Mouse (Mus musculus) stomach, embryonic 14.5 days (tissue): ENCODE measurements around the gene Sgpp1. TPM values are rescaled to one million over a fixed set of nuclear protein-coding genes. Genes with fewer than 3 reads are reported as not detected.
A peak's percentile ranks its signal among the peaks of the same experiment; 100 is the strongest.

Source experiments
- ATAC-seq: fragments of 200-750 bp; cut with Nextera tagmentation; 2 replicates; pipeline ENCODE4 v1.8.0; 2017; ENCODE audit warnings: low read depth, moderate TSS enrichment; ENCODE audit not compliant: insufficient number of reproducible peaks, insufficient read depth, low FRiP score
- H3K27ac ChIP-seq: fragments of 300-500 bp; sonication (generic); 2 replicates; pipeline ENCODE4 v1.5.1; 2014; ENCODE audit warnings: mild to moderate bottlenecking, low read length, moderate library complexity, mixed read lengths
- H3K27me3 ChIP-seq: fragments of 300-500 bp; sonication (generic); 2 replicates; pipeline ENCODE4 v1.6.1; 2014; ENCODE audit warnings: low read length, control low read depth, mixed read lengths; ENCODE audit not compliant: control insufficient read depth, insufficient read depth
- H3K36me3 ChIP-seq: fragments of 300-500 bp; sonication (generic); 2 replicates; pipeline ENCODE4 v1.6.1; 2014; ENCODE audit warnings: mild to moderate bottlenecking, control low read depth, low read length, moderate library complexity, mixed read lengths; ENCODE audit not compliant: control insufficient read depth, insufficient read depth
- H3K4me1 ChIP-seq: fragments of 300-500 bp; sonication (generic); 2 replicates; pipeline ENCODE4 v1.6.1; 2014; ENCODE audit warnings: low read length, control low read depth, mixed read lengths; ENCODE audit not compliant: control insufficient read depth, insufficient read depth
- H3K4me2 ChIP-seq: fragments of 300-500 bp; sonication (generic); replicated peaks from 2 replicates; pipeline ENCODE4 v1.6.1; 2014; ENCODE audit warnings: low read depth, low read length, control low read depth
- H3K4me3 ChIP-seq: fragments of 300-500 bp; sonication (generic); 2 replicates; pipeline ENCODE4 v1.5.1; 2014; ENCODE audit warnings: low read depth, low read length, control low read depth
- H3K9ac ChIP-seq: fragments of 300-500 bp; sonication (generic); replicated peaks from 2 replicates; pipeline ENCODE4 v1.6.1; 2014; ENCODE audit warnings: low read depth, mild to moderate bottlenecking, control low read depth, low read length, moderate library complexity, mixed read lengths
- H3K9me3 ChIP-seq: fragments of 300-500 bp; sonication (generic); 2 replicates; pipeline ENCODE4 v1.6.1; 2016; ENCODE audit warnings: low read depth, low read length, control low read depth; ENCODE audit not compliant: control insufficient read depth
- WGBS: fragments of 180-500 bp; shearing (Covaris S2); extraction: QIAGEN DNeasy Blood & Tissue Kit; methylation state at CpG from one replicate; pipeline ENCODE4 v1.1.7; 2014; 5-methylcytosine and 5-hydroxymethylcytosine counted together
- polyA plus RNA-seq: library from polyadenylated mRNA; unstranded; fragments of >200 nt; fragmentation: Nextera tagmentation; extraction: Ambion mirVana; gene quantifications from 2 replicates; pipeline ENCODE4 v1.2.1, GENCODE M21; 2014

Sgpp1 gene
- polyA plus RNA-seq, 1 experiment from 2014 or later = 19.6 TPM

GRCm38 (mm10) chr12:75671759-75672315 is 63.7 kb downstream of the Sgpp1 start:
- Histone ChIP-seq H3K27me3 (no peaks in the 10 kb centered on the region), H3K4me1 (peaks cover 9% of the 10 kb centered on the region), H3K4me3 (no peak overlapping the region), H3K9ac (no peak overlapping the region), H3K27ac (no peak overlapping the region), H3K9me3 (no peaks in the 10 kb centered on the region), H3K4me2 (no peak overlapping the region), H3K36me3 (no peaks in the 10 kb centered on the region)
- no peak for ATAC-seq
- WGBS = 73% methylated on average over 3 of the region's 3 CpGs

DNA sequence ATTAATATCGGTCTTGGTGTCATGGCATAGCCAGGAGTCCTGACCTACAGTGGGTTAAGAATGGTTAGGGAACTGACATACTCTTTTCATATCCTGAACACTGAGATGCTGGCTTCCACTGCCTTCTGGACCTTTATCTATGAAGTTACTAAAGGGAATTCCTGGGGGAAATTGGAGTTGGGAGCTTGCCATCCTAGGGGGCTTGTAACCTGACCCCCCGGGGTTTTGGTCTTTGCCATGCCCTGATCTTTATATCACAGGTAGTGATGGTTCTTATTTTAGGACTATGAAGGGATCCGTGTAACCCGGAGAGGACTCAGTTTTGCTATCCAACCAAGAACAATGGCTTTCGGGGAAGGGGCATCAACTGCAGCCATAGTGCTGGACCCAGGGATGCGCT is 64.9 kb downstream of the Sgpp1 start:
- Histone ChIP-seq H3K4me3 (peak overlapping the region; percentile 62), H3K27me3 (no peaks in the 10 kb centered on the region), H3K27ac (no peak overlapping the region), H3K9ac (peak overlapping the region; percentile 22; the same call in 1 of the 2 replicates), H3K4me2 (peak overlapping the region; percentile 83), H3K36me3 (no peaks in the 10 kb centered on the region), H3K9me3 (no peaks in the 10 kb centered on the region), H3K4me1 (peaks cover 9% of the 10 kb centered on the region)
- ATAC-seq = no peak
- 87% methylated on average over 6 of the region's 6 CpGs for WGBS

DNA sequence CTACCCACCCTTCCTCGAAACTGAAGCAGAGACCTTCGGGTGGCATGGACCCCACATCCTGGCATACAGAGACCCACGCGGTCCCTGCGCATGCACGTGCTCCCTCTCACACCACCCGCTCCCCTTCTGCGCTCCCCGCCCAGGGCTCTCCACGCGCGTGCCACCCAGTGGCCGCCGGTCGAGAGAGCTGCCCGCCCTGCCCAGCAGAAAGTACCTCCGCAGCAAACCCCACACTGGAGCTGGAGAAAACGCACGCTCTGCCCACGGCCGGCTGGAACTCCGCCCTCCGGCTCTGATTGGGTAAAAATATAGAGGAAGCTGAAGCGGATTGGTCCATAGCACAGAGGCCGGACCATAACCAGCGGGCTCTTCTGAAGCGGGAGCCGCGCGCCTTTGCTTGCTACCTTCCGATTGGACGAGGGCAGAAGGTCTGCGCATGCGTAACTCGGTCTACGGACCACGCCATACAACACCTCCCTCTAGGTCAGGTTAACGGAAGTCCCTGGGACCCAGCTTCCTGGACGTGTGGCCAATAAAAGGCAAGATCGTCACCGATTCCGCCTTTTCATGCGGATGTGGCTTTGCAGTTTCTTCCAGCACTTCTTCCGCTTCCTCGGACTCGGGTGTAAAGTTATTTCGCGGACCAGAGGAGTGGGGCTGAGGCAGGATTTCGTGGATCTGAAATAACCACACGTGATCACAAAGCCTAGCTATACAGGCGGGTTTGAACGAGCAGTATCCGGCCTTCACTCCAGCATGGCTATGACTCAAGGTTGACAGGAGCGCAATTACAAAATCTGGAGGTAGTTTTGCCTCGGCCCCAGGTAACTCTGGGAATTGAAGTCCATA is 66.0 kb downstream of the Sgpp1 start, which contains the start of gene Wdr89:
Gene Wdr89, minus strand, starts transcription at position 280 of the 849 bp plus-strand sequence.
- peak within 1 kb of the TSS; percentile 83 for H3K4me2 ChIP-seq
- peak within 1 kb of the TSS; percentile 62 for H3K4me3 ChIP-seq
- WGBS = under 1% methylated on average over 55 of the region's 55 CpGs
- H3K9me3 ChIP-seq = no peaks in the 10 kb centered on the region
- peaks cover 9% of the 10 kb centered on the region for H3K4me1 ChIP-seq
- ATAC-seq = peak; percentile 99
- no peaks in the 10 kb centered on the region for H3K27me3 ChIP-seq
- H3K9ac ChIP-seq = peak within 1 kb of the TSS; percentile 56
- H3K36me3 ChIP-seq = no peaks in the 10 kb centered on the region
- peak within 1 kb of the TSS; percentile 81 for H3K27ac ChIP-seq

- peak; percentile 9 for ATAC-seq
- Histone ChIP-seq H3K9me3 (no peaks in the 10 kb centered on the region), H3K4me3 (peak overlapping the region; percentile 62), H3K27me3 (no peaks in the 10 kb centered on the region), H3K27ac (peak overlapping the region; percentile 78), H3K4me2 (peak overlapping the region; percentile 78), H3K36me3 (no peaks in the 10 kb centered on the region), H3K9ac (peak overlapping the region; percentile 56), H3K4me1 (peaks cover 9% of the 10 kb centered on the region)
- 2% methylated on average over 9 of the region's 9 CpGs for WGBS
Observed at GRCm38 (mm10) chr12:75668916-75669257, 66.6 kb downstream of the Sgpp1 start.

GRCm38 (mm10) chr12:75668221-75668620 is 67.3 kb downstream of the Sgpp1 start:
- Histone ChIP-seq H3K36me3 (no peaks in the 10 kb centered on the region), H3K4me2 (peak overlapping the region; percentile 78; the same call in 1 of the 2 replicates), H3K27ac (no peak overlapping the region), H3K9me3 (no peaks in the 10 kb centered on the region), H3K4me3 (no peak overlapping the region; the same call in 1 of the 2 replicates), H3K9ac (no peak overlapping the region), H3K27me3 (no peaks in the 10 kb centered on the region), H3K4me1 (peaks cover 9% of the 10 kb centered on the region)
- WGBS = 91% methylated on average over 2 of the region's 2 CpGs
- ATAC-seq = no peak

- Histone ChIP-seq H3K9ac (no peak overlapping the region), H3K27me3 (no peaks in the 10 kb centered on the region), H3K36me3 (no peaks in the 10 kb centered on the region), H3K4me3 (no peak overlapping the region), H3K9me3 (no peaks in the 10 kb centered on the region), H3K4me1 (peaks cover 9% of the 10 kb centered on the region), H3K4me2 (no peak overlapping the region), H3K27ac (no peak overlapping the region)
- no peak for ATAC-seq
Observed at GRCm38 (mm10) chr12:75666939-75667338, 68.6 kb downstream of the Sgpp1 start.

DNA sequence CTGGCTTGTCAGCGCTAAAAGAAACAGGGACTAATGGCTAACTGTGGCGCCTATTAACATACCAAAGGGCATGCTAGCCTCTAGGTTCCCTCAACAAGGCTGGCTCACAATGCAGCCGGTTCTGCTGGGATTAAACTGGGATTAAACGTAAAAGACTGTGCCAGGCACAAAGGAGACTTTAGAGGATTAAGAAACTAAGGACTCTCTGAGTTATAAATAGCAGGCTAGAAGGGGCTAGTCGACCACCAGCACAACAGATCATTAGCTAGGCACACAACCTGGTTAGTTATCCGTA is 71.1 kb downstream of the Sgpp1 start:
- Histone ChIP-seq H3K4me2 (no peak overlapping the region), H3K4me3 (no peak overlapping the region), H3K27ac (no peak overlapping the region), H3K9ac (no peak overlapping the region), H3K9me3 (no peaks in the 10 kb centered on the region), H3K27me3 (no peaks in the 10 kb centered on the region), H3K36me3 (no peaks in the 10 kb centered on the region), H3K4me1 (no peaks in the 10 kb centered on the region)
- ATAC-seq = no peak
- 37% methylated on average over 6 of the region's 6 CpGs for WGBS
